Mouse (Mus musculus): ENCODE data around the gene E2f3. TPM values are rescaled to one million over a fixed set of nuclear protein-coding genes. Genes with fewer than 3 reads are reported as not detected.

E2f3 gene
- polyA plus RNA-seq, 1 experiment = 7.9 TPM

DNA sequence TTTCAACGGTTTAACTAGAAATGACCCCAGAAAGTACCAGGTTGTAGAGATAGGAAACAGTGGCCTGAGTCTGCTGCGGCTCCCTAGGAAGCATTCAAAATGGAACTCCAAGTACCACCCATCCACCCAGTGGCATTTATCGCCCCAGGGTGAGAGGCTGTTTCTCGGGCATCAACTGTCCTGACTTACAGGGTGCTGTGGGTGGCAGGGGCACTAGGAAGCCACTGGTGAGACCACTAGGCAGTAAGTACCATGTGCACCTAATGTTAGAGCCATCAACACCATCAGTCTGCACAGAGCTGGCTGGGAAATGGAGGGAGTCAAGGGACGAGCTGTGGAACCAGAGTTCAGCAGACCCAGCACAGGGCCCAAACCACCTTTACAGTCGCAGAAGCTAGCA, 25.4 kb downstream of the E2f3 start:
- Histone ChIP-seq H3K4me3 (ENCODE audit: insufficient read depth, low read length) (no peak overlapping the region), H3K4me1 (ENCODE audit: control insufficient read depth, insufficient read depth, low read length) (peaks cover 35% of the 10 kb centered on the region), H3K27ac (ENCODE audit: insufficient read depth, low read depth, low read length) (no peak overlapping the region)
- no peak for TF ChIP-seq CTCF (IDR thresholded peaks at IDR 0.05; ENCODE audit: low read depth, low read length)
- TF ChIP-seq POLR2A (IDR thresholded peaks at IDR 0.05; ENCODE audit: borderline replicate concordance, low read depth, low read length) = no peak

- Histone ChIP-seq H3K4me1 (ENCODE audit: control insufficient read depth, insufficient read depth, low read length) (peaks cover 29% of the 10 kb centered on the region), H3K27ac (ENCODE audit: insufficient read depth, low read depth, low read length) (no peak overlapping the region), H3K4me3 (ENCODE audit: insufficient read depth, low read length) (no peak overlapping the region)
- TF ChIP-seq CTCF (IDR thresholded peaks at IDR 0.05; ENCODE audit: low read depth, low read length) (no peak), POLR2A (IDR thresholded peaks at IDR 0.05; ENCODE audit: borderline replicate concordance, low read depth, low read length) (no peak)
Observed at GRCm38 (mm10) chr13:29957731-29958254, 28.1 kb downstream of the E2f3 start.

DNA sequence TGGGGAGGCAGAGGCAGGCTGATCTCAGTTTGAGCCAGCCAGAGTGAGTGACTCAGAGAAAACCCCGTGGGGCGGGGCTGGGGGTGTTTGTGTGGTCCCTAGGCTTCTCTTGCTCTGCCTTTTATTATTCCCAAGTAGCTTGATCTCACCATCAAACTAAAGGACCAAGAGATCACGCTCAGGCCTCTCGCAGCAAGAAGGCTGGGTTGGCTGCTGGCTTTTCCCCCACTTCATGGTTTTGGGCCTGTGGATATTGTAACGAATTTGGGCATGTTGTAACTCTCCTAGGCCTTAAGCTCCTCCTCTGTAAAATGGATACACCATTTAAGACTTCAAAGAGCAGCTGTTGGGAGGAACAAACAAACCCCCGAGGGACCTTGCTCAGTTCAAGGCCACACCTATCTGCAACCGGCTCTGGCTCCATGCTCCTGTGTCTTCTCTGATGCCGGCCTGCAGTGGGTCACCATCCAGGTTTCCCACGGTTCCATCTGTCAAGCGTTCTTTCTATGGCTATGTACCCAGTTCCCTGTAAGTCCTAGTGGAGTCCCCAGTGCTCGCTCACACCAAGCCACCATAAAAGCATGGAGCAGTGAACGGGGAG, 28.9 kb downstream of the E2f3 start:
- Histone ChIP-seq H3K4me1 (ENCODE audit: control insufficient read depth, insufficient read depth, low read length) (peaks cover 29% of the 10 kb centered on the region), H3K4me3 (ENCODE audit: insufficient read depth, low read length) (no peak overlapping the region), H3K27ac (ENCODE audit: insufficient read depth, low read depth, low read length) (no peak overlapping the region)
- TF ChIP-seq CTCF (IDR thresholded peaks at IDR 0.05; ENCODE audit: low read depth, low read length) (no peak), POLR2A (IDR thresholded peaks at IDR 0.05; ENCODE audit: borderline replicate concordance, low read depth, low read length) (no peak)

DNA sequence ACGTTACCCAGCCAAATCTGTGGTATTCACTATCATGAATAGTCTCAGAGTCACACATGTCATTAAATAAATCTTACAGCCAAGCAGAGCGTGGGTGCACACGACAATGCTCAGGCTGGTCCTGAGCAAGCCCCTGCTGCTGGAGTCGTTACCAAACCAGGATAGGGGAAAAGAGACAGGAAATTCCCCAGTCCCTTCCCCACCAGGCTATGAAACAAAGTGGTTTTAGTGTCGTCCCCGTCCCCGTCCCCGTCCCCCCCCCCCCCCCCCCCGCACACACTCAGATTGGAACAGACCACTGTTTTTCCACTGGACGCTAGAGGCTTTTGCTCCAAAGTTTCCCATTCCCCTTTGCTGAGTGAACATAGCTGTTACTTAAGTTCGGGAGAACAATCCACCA, 30.6 kb downstream of the E2f3 start:
- Histone ChIP-seq H3K4me1 (ENCODE audit: control insufficient read depth, insufficient read depth, low read length) (peaks cover 18% of the 10 kb centered on the region), H3K27ac (ENCODE audit: insufficient read depth, low read depth, low read length) (no peak overlapping the region)
- TF ChIP-seq CTCF (IDR thresholded peaks at IDR 0.05; ENCODE audit: low read depth, low read length) (no peak), POLR2A (IDR thresholded peaks at IDR 0.05; ENCODE audit: borderline replicate concordance, low read depth, low read length) (no peak)

GRCm38 (mm10) chr13:29954741-29955140, 31.1 kb downstream of the E2f3 start:
- no peak overlapping the region for H3K27ac ChIP-seq (ENCODE audit: insufficient read depth, low read depth, low read length)

More for the DNA sequence above, 30.6 kb downstream of the E2f3 start:
- H3K4me3 ChIP-seq (ENCODE audit: insufficient read depth, low read length) = no peak overlapping the region

DNA sequence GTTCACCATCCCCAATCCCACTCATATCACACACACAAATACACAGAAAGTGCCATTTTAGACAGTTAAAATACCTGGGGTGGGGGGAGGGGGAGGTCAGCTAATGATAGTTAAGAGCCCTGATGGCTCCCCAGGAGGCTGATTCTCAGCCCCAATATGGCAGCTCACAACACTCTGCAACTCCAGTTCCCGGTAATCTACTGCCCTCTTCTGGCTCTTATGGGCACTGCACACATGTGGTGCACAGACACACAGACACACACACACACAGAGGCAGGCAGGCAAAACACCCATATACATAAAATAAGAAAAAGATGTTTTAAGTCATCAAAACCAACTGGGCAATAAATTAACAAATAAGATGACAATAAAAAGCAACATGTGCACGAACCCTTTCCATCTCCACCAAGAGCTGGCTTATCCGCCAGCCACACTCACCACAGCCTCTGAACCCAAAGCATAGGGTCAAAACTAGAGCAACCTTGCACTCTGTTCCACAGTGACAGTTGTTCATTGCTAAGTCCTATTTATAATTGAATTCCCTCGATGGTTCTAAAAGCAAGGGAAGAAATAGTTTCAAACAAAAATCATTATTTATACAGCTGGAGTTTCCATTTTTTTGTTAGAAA, 32.3 kb downstream of the E2f3 start:
- Histone ChIP-seq H3K4me3 (ENCODE audit: insufficient read depth, low read length) (no peak overlapping the region), H3K27ac (ENCODE audit: insufficient read depth, low read depth, low read length) (no peak overlapping the region), H3K4me1 (ENCODE audit: control insufficient read depth, insufficient read depth, low read length) (peaks cover 6% of the 10 kb centered on the region)
- no peak for TF ChIP-seq POLR2A (IDR thresholded peaks at IDR 0.05; ENCODE audit: borderline replicate concordance, low read depth, low read length)
- TF ChIP-seq CTCF (IDR thresholded peaks at IDR 0.05; ENCODE audit: low read depth, low read length) = no peak

More at GRCm38 (mm10) chr13:29954741-29955140, 31.1 kb downstream of the E2f3 start:
- H3K4me1 ChIP-seq (ENCODE audit: control insufficient read depth, insufficient read depth, low read length) = peaks cover 13% of the 10 kb centered on the region
- no peak overlapping the region for H3K4me3 ChIP-seq (ENCODE audit: insufficient read depth, low read length)
- TF ChIP-seq POLR2A (IDR thresholded peaks at IDR 0.05; ENCODE audit: borderline replicate concordance, low read depth, low read length) = no peak
- TF ChIP-seq CTCF (IDR thresholded peaks at IDR 0.05; ENCODE audit: low read depth, low read length) = no peak

GRCm38 (mm10) chr13:29946045-29946444, 39.8 kb downstream of the E2f3 start:
- no peaks in the 10 kb centered on the region for H3K4me1 ChIP-seq (ENCODE audit: control insufficient read depth, insufficient read depth, low read length)
- H3K27ac ChIP-seq (ENCODE audit: insufficient read depth, low read depth, low read length) = no peak overlapping the region
- TF ChIP-seq POLR2A (IDR thresholded peaks at IDR 0.05; ENCODE audit: borderline replicate concordance, low read depth, low read length) (no peak), CTCF (IDR thresholded peaks at IDR 0.05; ENCODE audit: low read depth, low read length) (no peak)
- no peak overlapping the region for H3K4me3 ChIP-seq (ENCODE audit: insufficient read depth, low read length)

GRCm38 (mm10) chr13:29944915-29945570, 40.8 kb downstream of the E2f3 start:
- no peak for TF ChIP-seq POLR2A (IDR thresholded peaks at IDR 0.05; ENCODE audit: borderline replicate concordance, low read depth, low read length)
- no peak for TF ChIP-seq CTCF (IDR thresholded peaks at IDR 0.05; ENCODE audit: low read depth, low read length)
- Histone ChIP-seq H3K27ac (ENCODE audit: insufficient read depth, low read depth, low read length) (no peak overlapping the region), H3K4me3 (ENCODE audit: insufficient read depth, low read length) (no peak overlapping the region), H3K4me1 (ENCODE audit: control insufficient read depth, insufficient read depth, low read length) (no peaks in the 10 kb centered on the region)

DNA sequence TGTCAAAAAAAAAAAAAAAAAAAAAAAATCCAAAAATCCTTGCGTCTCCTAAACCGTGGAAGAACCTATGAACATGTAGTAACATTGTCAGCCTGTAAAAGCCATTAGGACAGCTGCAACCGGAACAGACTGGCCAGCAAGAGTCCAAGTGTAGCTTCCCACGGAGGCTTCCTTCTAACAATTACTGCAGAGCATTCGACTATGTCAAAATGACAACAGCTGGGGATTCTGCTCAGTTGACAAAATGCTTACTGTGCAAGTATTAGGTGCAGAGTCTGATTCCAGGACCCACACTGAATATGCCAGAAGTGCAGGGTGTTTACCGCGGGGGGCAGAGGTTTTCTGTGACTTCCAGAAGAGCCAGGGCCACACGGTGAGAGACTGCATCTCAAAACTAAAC, 41.4 kb downstream of the E2f3 start:
- TF ChIP-seq POLR2A (IDR thresholded peaks at IDR 0.05; ENCODE audit: borderline replicate concordance, low read depth, low read length) (no peak), CTCF (IDR thresholded peaks at IDR 0.05; ENCODE audit: low read depth, low read length) (no peak)

More for the DNA sequence above, 41.4 kb downstream of the E2f3 start:
- H3K27ac ChIP-seq (ENCODE audit: insufficient read depth, low read depth, low read length) = no peak overlapping the region
- peaks cover 3% of the 10 kb centered on the region; the same call in 1 of the 2 replicates for H3K4me1 ChIP-seq (ENCODE audit: control insufficient read depth, insufficient read depth, low read length)
- H3K4me3 ChIP-seq (ENCODE audit: insufficient read depth, low read length) = no peak overlapping the region

All from bone marrow macrophage, adult 2 months (primary cell).